Mouse (Mus musculus): ENCODE measurements around the gene Daam2. TPM values are rescaled to one million over a fixed set of nuclear protein-coding genes. Genes with fewer than 3 reads are reported as not detected.
"Not testable (repeated sequence)": the region's sequence is repeated elsewhere in the genome, so short reads cannot be mapped to it uniquely, and the experiment has no call there.

The Daam2 gene
- polyA plus RNA-seq, 1 experiment from 2014 or later: 2.5 TPM

DNA sequence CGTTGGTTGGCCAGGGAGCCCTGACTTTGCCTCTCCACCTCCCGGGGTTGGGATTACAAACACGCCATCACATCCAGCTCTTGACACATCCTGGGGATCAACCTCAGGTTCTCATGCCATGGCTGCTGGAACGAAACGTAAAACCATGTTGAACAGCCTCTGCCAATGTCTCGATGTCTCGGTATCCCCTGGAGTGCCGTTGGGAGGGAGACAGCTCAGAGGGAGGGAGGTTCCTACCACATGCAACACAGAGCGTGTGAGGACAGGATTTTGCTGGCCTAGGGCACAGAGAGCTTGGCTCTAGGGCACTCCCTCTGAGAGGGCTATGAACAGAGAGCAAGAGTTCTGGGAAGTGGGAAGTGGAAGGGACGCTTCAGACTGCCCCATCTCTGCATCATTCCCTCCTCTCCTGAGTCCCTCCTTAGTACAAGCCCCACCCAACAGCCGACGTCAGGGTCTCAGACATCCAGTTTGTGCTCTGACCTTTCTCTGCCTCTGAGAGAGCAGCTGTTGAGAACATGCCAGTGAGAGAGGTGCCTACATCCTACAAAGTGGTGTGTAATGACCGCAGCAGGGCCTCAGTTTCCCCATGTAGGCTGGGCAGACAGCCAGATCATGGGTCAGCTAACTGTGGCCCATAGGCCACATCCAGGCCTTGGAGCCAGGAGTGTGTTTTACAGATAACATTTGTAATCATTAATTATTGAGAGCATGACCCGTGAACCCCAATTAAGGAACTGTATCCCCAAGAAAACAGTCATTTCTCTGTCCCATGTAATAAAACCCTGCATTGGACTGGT, 123.6 kb downstream of the Daam2 start:
- no peak overlapping the region for H3K4me3 ChIP-seq (ENCODE audit: low read depth, low read length)
- no peaks in the 10 kb centered on the region for H3K4me1 ChIP-seq (replicated peaks; ENCODE audit: control insufficient read depth, insufficient read depth)
- no peaks in the 10 kb centered on the region for H3K9me3 ChIP-seq (ENCODE audit: control insufficient read depth, low read length)
- WGBS: 68% methylated on average over 14 of the region's 14 CpGs
- no peak for TF ChIP-seq EP300 (optimal IDR thresholded peaks at IDR 0.05)
- no peak for TF ChIP-seq CTCF (IDR thresholded peaks at IDR 0.05; ENCODE audit: low read depth)
- H3K9ac ChIP-seq (ENCODE audit: low read length): no peak overlapping the region
- no peaks in the 10 kb centered on the region for H3K27me3 ChIP-seq (ENCODE audit: control insufficient read depth, insufficient read depth, low read length)
- peaks cover 11% of the 10 kb centered on the region; the same call in 1 of the 2 replicates for H3K36me3 ChIP-seq (ENCODE audit: control insufficient read depth, insufficient read depth, low read length)
- DNase-seq (ENCODE audit: low spot score) (no peak), ATAC-seq (ENCODE audit: low FRiP score, low TSS enrichment) (0 out of 2 replicates have a peak, but pooled peaks have one; percentile 42)
- no peak overlapping the region for H3K27ac ChIP-seq (replicated peaks)
- H3K4me2 ChIP-seq (replicated peaks; ENCODE audit: low read depth): no peak overlapping the region

DNA sequence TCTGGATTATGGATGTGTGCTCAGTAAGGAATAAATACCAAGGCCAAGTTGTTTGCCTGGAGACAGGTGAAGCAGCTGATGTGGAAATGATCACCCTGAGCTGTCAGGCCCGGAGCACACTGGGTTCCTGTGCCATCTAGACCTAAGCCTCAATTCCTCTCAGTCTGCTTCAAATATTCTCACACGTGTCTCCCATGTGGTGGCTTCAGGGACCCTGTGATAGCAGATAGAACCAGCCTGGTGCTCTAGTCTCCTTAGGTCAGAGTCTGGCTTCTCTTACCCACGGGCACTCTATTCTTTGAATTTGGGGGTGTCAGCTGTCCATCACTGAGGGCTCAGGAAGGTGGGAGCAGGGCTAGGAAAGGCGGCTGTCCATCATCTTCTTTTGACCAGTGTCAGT, 124.4 kb downstream of the Daam2 start:
- Histone ChIP-seq H3K9ac (ENCODE audit: low read length) (no peak overlapping the region), H3K27ac (replicated peaks) (no peak overlapping the region), H3K27me3 (ENCODE audit: control insufficient read depth, insufficient read depth, low read length) (no peaks in the 10 kb centered on the region), H3K4me2 (replicated peaks; ENCODE audit: low read depth) (no peak overlapping the region), H3K4me1 (replicated peaks; ENCODE audit: control insufficient read depth, insufficient read depth) (no peaks in the 10 kb centered on the region), H3K4me3 (ENCODE audit: low read depth, low read length) (no peak overlapping the region), H3K36me3 (ENCODE audit: control insufficient read depth, insufficient read depth, low read length) (peaks cover 17% of the 10 kb centered on the region; the same call in 1 of the 2 replicates), H3K9me3 (ENCODE audit: control insufficient read depth, low read length) (no peaks in the 10 kb centered on the region)
- ATAC-seq (ENCODE audit: low FRiP score, low TSS enrichment) (no peak), DNase-seq (ENCODE audit: low spot score) (no peak)
- TF ChIP-seq EP300 (optimal IDR thresholded peaks at IDR 0.05) (no peak), CTCF (IDR thresholded peaks at IDR 0.05; ENCODE audit: low read depth) (no peak)
- WGBS: 91% methylated on average over 4 of the region's 4 CpGs

DNA sequence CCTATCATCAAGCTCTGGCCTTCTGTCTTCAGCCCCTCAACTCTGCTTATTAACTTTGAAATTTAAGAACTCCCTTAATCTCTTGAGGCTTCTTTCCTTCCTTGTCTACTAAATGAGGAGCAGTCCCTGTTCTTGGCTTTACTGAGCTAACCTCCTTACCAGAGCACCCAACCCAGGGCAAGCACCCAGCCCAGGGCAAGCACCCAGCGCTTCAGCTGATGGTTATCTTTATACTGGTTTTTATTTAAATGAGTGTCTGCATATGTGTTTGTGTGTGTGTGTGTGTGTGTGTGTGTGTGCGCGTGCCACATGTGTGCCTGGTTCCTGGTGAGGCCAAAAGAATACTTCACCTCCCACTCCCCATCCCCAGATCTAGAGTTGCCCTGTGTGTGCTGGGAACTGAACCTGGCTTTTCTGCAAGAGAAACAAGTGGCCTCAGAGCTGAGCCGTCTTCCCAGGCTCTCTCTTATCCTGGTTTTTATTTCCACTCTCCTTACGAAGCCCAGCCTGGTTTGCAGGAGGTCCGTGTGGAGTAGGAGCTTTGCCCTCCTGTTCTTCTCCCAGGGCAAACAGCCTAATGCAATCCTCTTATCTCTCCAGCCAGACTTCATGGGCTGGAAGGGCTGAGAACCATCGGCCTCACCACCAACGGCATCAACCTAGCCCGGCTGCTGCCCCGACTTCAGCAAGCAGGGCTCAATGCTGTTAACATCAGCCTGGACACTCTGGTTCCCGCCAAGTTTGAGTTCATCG, 125.1 kb downstream of the Daam2 start:
- WGBS: 74% methylated on average over 12 of the region's 12 CpGs
- ATAC-seq (ENCODE audit: low FRiP score, low TSS enrichment): 0 out of 2 replicates have a peak, but pooled peaks have one; percentile 8

DNA sequence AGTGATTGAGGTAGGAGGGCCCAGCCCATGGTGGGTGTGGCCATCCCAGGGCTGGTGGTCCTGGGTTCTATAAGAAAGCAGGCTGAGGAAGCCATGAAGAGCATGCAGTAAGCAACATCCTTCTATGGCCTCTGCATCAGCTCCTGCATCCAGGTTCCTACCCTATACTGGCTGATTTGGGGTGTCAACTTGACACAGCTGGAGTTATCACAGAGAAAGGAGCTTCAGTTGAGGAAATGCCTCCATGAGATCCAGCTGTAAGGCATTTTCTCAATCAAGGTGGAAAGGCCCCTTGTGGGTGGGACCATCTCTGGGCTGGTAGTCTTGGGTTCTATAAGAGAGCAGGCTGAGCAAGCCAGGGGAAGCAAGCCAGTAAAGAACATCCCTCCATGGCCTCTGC, 126.8 kb downstream of the Daam2 start:
- H3K27ac ChIP-seq (replicated peaks); ATAC-seq (ENCODE audit: low FRiP score, low TSS enrichment); H3K9me3 ChIP-seq (ENCODE audit: control insufficient read depth, low read length); DNase-seq (ENCODE audit: low spot score); H3K4me3 ChIP-seq (ENCODE audit: low read depth, low read length); H3K4me1 ChIP-seq (replicated peaks; ENCODE audit: control insufficient read depth, insufficient read depth); H3K27me3 ChIP-seq (ENCODE audit: control insufficient read depth, insufficient read depth, low read length); H3K9ac ChIP-seq (ENCODE audit: low read length); H3K4me2 ChIP-seq (replicated peaks; ENCODE audit: low read depth): not testable (repeated sequence)
- H3K36me3 ChIP-seq (ENCODE audit: control insufficient read depth, insufficient read depth, low read length): peaks cover 20% of the 10 kb centered on the region

More for the DNA sequence above, 125.1 kb downstream of the Daam2 start:
- no peaks in the 10 kb centered on the region for H3K4me1 ChIP-seq (replicated peaks; ENCODE audit: control insufficient read depth, insufficient read depth)
- no peak overlapping the region for H3K4me3 ChIP-seq (ENCODE audit: low read depth, low read length)
- TF ChIP-seq EP300 (optimal IDR thresholded peaks at IDR 0.05): no peak
- no peak for TF ChIP-seq CTCF (IDR thresholded peaks at IDR 0.05; ENCODE audit: low read depth)
- H3K9ac ChIP-seq (ENCODE audit: low read length): no peak overlapping the region
- no peaks in the 10 kb centered on the region for H3K9me3 ChIP-seq (ENCODE audit: control insufficient read depth, low read length)
- no peak overlapping the region for H3K4me2 ChIP-seq (replicated peaks; ENCODE audit: low read depth)
- DNase-seq (ENCODE audit: low spot score): no peak
- H3K36me3 ChIP-seq (ENCODE audit: control insufficient read depth, insufficient read depth, low read length): peaks cover 17% of the 10 kb centered on the region; the same call in 1 of the 2 replicates
- no peaks in the 10 kb centered on the region for H3K27me3 ChIP-seq (ENCODE audit: control insufficient read depth, insufficient read depth, low read length)
- H3K27ac ChIP-seq (replicated peaks): no peak overlapping the region

DNA sequence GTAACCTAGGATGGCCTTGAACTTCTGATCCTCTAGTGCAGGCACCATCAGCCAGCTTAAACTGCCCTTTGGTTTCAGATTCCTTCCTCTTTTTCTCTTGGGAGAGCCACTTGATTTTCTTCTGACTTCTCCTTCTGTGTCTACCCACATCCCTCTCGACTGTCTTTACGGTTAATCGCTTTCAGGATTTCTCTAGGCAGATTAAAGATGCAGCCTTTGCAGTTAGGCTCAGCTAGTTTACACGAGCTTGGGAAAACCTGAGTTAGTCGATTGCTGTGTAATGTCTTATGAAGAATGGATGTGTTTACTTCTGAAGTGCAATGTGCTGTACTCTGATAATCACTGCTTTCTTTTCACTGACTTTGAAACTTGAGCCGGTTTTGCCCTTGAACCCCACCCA, 127.5 kb downstream of the Daam2 start:
- DNase-seq (ENCODE audit: low spot score) (no peak), ATAC-seq (ENCODE audit: low FRiP score, low TSS enrichment) (no peak)
- no peak overlapping the region for H3K27ac ChIP-seq (replicated peaks)
- TF ChIP-seq CTCF (IDR thresholded peaks at IDR 0.05; ENCODE audit: low read depth) (no peak), EP300 (optimal IDR thresholded peaks at IDR 0.05) (no peak)
- peaks cover 4% of the 10 kb centered on the region; the same call in 1 of the 2 replicates for H3K4me1 ChIP-seq (replicated peaks; ENCODE audit: control insufficient read depth, insufficient read depth)
- peaks cover 20% of the 10 kb centered on the region for H3K36me3 ChIP-seq (ENCODE audit: control insufficient read depth, insufficient read depth, low read length)
- no peak overlapping the region for H3K4me2 ChIP-seq (replicated peaks; ENCODE audit: low read depth)
- H3K9me3 ChIP-seq (ENCODE audit: control insufficient read depth, low read length): no peaks in the 10 kb centered on the region
- 66% methylated on average over 6 of the region's 6 CpGs for WGBS
- no peaks in the 10 kb centered on the region for H3K27me3 ChIP-seq (ENCODE audit: control insufficient read depth, insufficient read depth, low read length)
- no peak overlapping the region for H3K4me3 ChIP-seq (ENCODE audit: low read depth, low read length)
- no peak overlapping the region for H3K9ac ChIP-seq (ENCODE audit: low read length)

DNA sequence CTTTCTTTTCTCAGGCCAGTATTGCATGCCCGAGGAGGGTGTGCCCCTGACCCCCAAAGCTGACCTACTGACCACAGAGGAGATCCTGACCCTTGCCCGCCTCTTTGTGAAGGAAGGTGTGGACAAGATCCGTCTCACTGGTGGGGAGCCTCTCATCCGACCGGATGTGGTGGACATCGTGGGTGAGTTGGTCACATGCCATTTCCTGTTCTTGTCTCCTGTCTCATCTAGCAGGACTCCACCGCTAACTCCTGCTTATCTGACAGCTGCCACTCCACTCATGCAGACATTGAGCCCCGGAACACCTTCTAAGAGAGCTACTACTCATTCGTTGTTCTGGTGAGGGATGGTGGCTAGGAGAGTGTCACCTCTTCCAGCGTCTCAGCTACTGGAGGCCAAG, 129.1 kb downstream of the Daam2 start:
- H3K9ac ChIP-seq (ENCODE audit: low read length): no peak overlapping the region
- WGBS: 92% methylated on average over 10 of the region's 10 CpGs
- ATAC-seq (ENCODE audit: low FRiP score, low TSS enrichment) (no peak), DNase-seq (ENCODE audit: low spot score) (peak; percentile 10)
- H3K27ac ChIP-seq (replicated peaks): no peak overlapping the region
- no peak overlapping the region for H3K4me3 ChIP-seq (ENCODE audit: low read depth, low read length)
- peaks cover 4% of the 10 kb centered on the region; the same call in 1 of the 2 replicates for H3K4me1 ChIP-seq (replicated peaks; ENCODE audit: control insufficient read depth, insufficient read depth)
- TF ChIP-seq EP300 (optimal IDR thresholded peaks at IDR 0.05) (no peak), CTCF (IDR thresholded peaks at IDR 0.05; ENCODE audit: low read depth) (no peak)
- H3K9me3 ChIP-seq (ENCODE audit: control insufficient read depth, low read length): no peaks in the 10 kb centered on the region
- no peak overlapping the region for H3K4me2 ChIP-seq (replicated peaks; ENCODE audit: low read depth)
- H3K36me3 ChIP-seq (ENCODE audit: control insufficient read depth, insufficient read depth, low read length): peaks cover 17% of the 10 kb centered on the region
- H3K27me3 ChIP-seq (ENCODE audit: control insufficient read depth, insufficient read depth, low read length): no peaks in the 10 kb centered on the region

All from stomach, postnatal 0 days (tissue).